Mouse (Mus musculus) bone marrow macrophage, adult 2 months (primary cell): ENCODE measurements around the gene Tubb4b. TPM values are rescaled to one million over a fixed set of nuclear protein-coding genes. Genes with fewer than 3 reads are reported as not detected.

ENCODE experiments used
- H3K27ac ChIP-seq: 2 replicates; pipeline ENCODE4 v1.5.1; 2012; ENCODE audit warnings: low read depth, low read length; ENCODE audit not compliant: insufficient read depth
- H3K4me1 ChIP-seq: 2 replicates; pipeline ENCODE4 v1.6.1; 2012; ENCODE audit warnings: low read length; ENCODE audit not compliant: control insufficient read depth, insufficient read depth
- H3K4me3 ChIP-seq: 2 replicates; pipeline ENCODE4 v1.5.1; 2012; ENCODE audit warnings: mild to moderate bottlenecking, low read length, moderate library complexity; ENCODE audit not compliant: insufficient read depth
- CTCF ChIP-seq: IDR thresholded peaks from 2 replicates; pipeline ENCODE4 v1.5.1; 2012; ENCODE audit warnings: low read depth, mild to moderate bottlenecking, low read length, moderate library complexity
- POLR2A ChIP-seq: IDR thresholded peaks from 2 replicates; pipeline ENCODE4 v1.6.1; 2012; ENCODE audit warnings: mild to moderate bottlenecking, low read depth, low read length, borderline replicate concordance
- polyA plus RNA-seq: library from polyadenylated mRNA; stranded (reverse); fragments of >200 nt; gene quantifications from 2 replicates; pipeline ENCODE4 v1.2.4, GENCODE M21; 2012; ENCODE audit not compliant: missing spikeins, insufficient read depth, insufficient read length

The Tubb4b gene
- 124 and 135 TPM in 2 replicates for polyA plus RNA-seq

- peak within 1 kb of the TSS; percentile 82 for H3K4me3 ChIP-seq
- no peak for TF ChIP-seq CTCF
- peak; percentile 94; the same call in 1 of the 2 replicates for TF ChIP-seq POLR2A
- peak within 1 kb of the TSS; percentile 93 for H3K27ac ChIP-seq
- peaks cover 13% of the 10 kb centered on the region for H3K4me1 ChIP-seq
These were observed at the start of gene Tubb4b for GRCm38 (mm10) chr2:25224492-25224765. Gene Tubb4b, minus strand, starts transcription at chr2:25224702.

- Histone ChIP-seq H3K4me1 (peaks cover 10% of the 10 kb centered on the region), H3K27ac (no peak overlapping the region), H3K4me3 (peak overlapping the region; percentile 81)
- TF ChIP-seq CTCF = no peak
- no peak for TF ChIP-seq POLR2A
These were observed 48.5 kb upstream of the Tubb4b start for GRCm38 (mm10) chr2:25273010-25273409.

- no peak overlapping the region; the same call in 1 of the 2 replicates for H3K27ac ChIP-seq
- H3K4me1 ChIP-seq = peaks cover 11% of the 10 kb centered on the region
- H3K4me3 ChIP-seq = peak overlapping the region; percentile 81
- no peak for TF ChIP-seq CTCF
- 0 out of 2 replicates have a peak, but pooled peaks have one; percentile 21 for TF ChIP-seq POLR2A
These were observed 48.0 kb upstream of the Tubb4b start for GRCm38 (mm10) chr2:25272515-25272914.

- peaks cover 17% of the 10 kb centered on the region for H3K4me1 ChIP-seq
- TF ChIP-seq CTCF (no peak), POLR2A (peak; percentile 39; the same call in 1 of the 2 replicates)
- H3K4me3 ChIP-seq = peak within 1 kb of the TSS; percentile 81
- H3K27ac ChIP-seq = peak within 1 kb of the TSS; percentile 67
These were observed 47.5 kb upstream of the Tubb4b start, which contains the start of the genes Ssna1 and Anapc2 for GRCm38 (mm10) chr2:25271827-25272511. Gene Ssna1, minus strand, starts transcription at chr2:25272438. Gene Anapc2, plus strand, starts transcription at chr2:25272478.

GRCm38 (mm10) chr2:25267746-25268309 lies 43.3 kb upstream of the Tubb4b start:
- H3K4me1 ChIP-seq = peaks cover 49% of the 10 kb centered on the region
- H3K4me3 ChIP-seq = no peak overlapping the region
- no peak overlapping the region for H3K27ac ChIP-seq
- TF ChIP-seq CTCF (no peak; the same call in 1 of the 2 replicates), POLR2A (no peak)

GRCm38 (mm10) chr2:25267241-25267640 lies 42.7 kb upstream of the Tubb4b start:
- no peak overlapping the region for H3K27ac ChIP-seq
- no peak overlapping the region for H3K4me3 ChIP-seq
- TF ChIP-seq POLR2A = no peak
- no peak for TF ChIP-seq CTCF
- peaks cover 49% of the 10 kb centered on the region for H3K4me1 ChIP-seq

- peak overlapping the region; percentile 35 for H3K4me3 ChIP-seq
- no peak for TF ChIP-seq CTCF
- TF ChIP-seq POLR2A = no peak
- peaks cover 49% of the 10 kb centered on the region for H3K4me1 ChIP-seq
- no peak overlapping the region for H3K27ac ChIP-seq
These were observed 42.2 kb upstream of the Tubb4b start for GRCm38 (mm10) chr2:25266720-25267119.

- H3K27ac ChIP-seq = peak overlapping the region; percentile 30
- no peak for TF ChIP-seq CTCF
- no peak for TF ChIP-seq POLR2A
- H3K4me3 ChIP-seq = peak overlapping the region; percentile 35
- H3K4me1 ChIP-seq = peaks cover 49% of the 10 kb centered on the region
These were observed 41.6 kb upstream of the Tubb4b start for GRCm38 (mm10) chr2:25265897-25266656.

GRCm38 (mm10) chr2:25264851-25265250 lies 40.3 kb upstream of the Tubb4b start:
- peak overlapping the region; percentile 89; the same call in 1 of the 2 replicates for H3K4me3 ChIP-seq
- H3K27ac ChIP-seq = no peak overlapping the region
- peaks cover 45% of the 10 kb centered on the region for H3K4me1 ChIP-seq
- TF ChIP-seq CTCF (no peak), POLR2A (no peak)
